Mouse (Mus musculus): ENCODE measurements around the gene Chd1l. TPM values are rescaled to one million over a fixed set of nuclear protein-coding genes. Genes with fewer than 3 reads are reported as not detected.

Chd1l gene
- polyA plus RNA-seq (2015; fragmentation: Nextera tagmentation; extraction: Ambion mirVana), result 15.8 and 16.2 TPM in 2 replicates

DNA sequence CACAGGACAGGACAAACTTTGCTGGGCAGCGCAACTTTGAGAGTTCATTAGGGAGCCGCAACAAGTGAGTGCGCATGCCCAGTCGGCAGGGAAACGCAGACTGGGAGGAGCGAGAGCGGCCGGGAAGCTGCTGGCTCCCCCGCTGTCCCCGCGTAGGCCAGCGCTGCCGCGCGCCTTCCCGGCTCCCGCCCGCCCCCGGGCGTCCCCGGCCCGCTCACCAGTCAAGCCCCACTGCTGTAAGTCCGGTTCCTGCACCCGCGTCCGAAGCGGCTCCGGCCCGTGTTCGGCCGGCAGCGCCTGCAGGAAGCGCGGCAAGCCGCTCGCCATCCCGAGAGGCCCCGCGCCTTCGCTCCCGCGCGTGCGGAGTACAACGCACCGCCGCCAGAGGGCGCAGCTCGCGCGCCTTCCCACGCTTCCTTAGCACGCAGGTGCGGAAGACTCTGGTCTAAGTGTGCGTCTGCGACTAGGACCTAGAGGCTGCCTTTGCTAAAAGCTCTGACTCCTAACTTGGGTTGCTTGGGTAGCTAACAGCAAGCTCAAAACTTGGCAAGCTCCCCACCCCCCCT is at the start of gene Chd1l:
Gene Chd1l, minus strand, starts transcription at position 359 of the 566 bp plus-strand sequence.
- no peaks in the 10 kb centered on the region for H3K9me3 ChIP-seq (replicated peaks; ENCODE audit: control insufficient read depth, low read length)
- peak within 1 kb of the TSS; percentile 76 for H3K4me3 ChIP-seq (replicated peaks; ENCODE audit: low read length)
- no peaks in the 10 kb centered on the region for H3K27me3 ChIP-seq (ENCODE audit: control insufficient read depth, insufficient read depth, low read length)
- H3K4me1 ChIP-seq (ENCODE audit: control insufficient read depth, insufficient read depth, low read length), result peaks cover 3% of the 10 kb centered on the region
- peak; percentile 92 for ATAC-seq (ENCODE audit: insufficient read depth, low FRiP score)
- H3K27ac ChIP-seq (ENCODE audit: low read length), result peak within 1 kb of the TSS; percentile 90
- no peaks in the 10 kb centered on the region for H3K36me3 ChIP-seq (ENCODE audit: control insufficient read depth, insufficient read depth, low read length)
- under 1% methylated on average over 56 of the region's 56 CpGs for WGBS
- peak within 1 kb of the TSS; percentile 69 for H3K4me2 ChIP-seq (ENCODE audit: low read depth, low read length)
- peak within 1 kb of the TSS; percentile 89 for H3K9ac ChIP-seq (ENCODE audit: low read length)

DNA sequence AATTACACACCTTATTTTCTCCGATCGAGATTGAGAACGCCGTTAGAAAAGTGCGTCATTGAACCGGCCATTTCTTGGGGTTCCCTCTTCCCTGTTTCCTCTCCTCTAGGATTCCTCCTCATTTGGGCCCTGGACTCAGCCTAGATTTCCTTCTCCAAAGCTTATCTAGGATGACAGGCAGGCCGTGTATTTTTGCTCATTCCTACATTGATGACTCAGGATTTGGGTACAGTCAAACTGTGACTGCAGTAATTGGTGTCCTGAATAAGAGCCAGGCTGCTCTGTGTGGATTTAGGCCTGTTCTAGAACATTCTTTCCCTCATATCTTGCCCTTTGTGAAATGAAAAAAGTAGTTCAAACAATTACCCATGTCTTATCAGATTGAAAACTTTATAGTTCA is 49.7 kb upstream of the Chd1l start:
- Histone ChIP-seq H3K4me3 (replicated peaks; ENCODE audit: low read length) (peak overlapping the region; percentile 71; the same call in 1 of the 2 replicates), H3K27me3 (ENCODE audit: control insufficient read depth, insufficient read depth, low read length) (no peaks in the 10 kb centered on the region), H3K27ac (ENCODE audit: low read length) (0 out of 2 replicates have a peak overlapping the region, but pooled peaks have one; percentile 10), H3K9ac (ENCODE audit: low read length) (peak overlapping the region; percentile 85), H3K9me3 (replicated peaks; ENCODE audit: control insufficient read depth, low read length) (0 out of 2 replicates have a peak, but pooled peaks cover 2% of the 10 kb centered on the region), H3K4me1 (ENCODE audit: control insufficient read depth, insufficient read depth, low read length) (peaks cover 12% of the 10 kb centered on the region), H3K36me3 (ENCODE audit: control insufficient read depth, insufficient read depth, low read length) (0 out of 2 replicates have a peak, but pooled peaks cover 2% of the 10 kb centered on the region), H3K4me2 (ENCODE audit: low read depth, low read length) (peak overlapping the region; percentile 85; the same call in 1 of the 2 replicates)
- WGBS, result 82% methylated on average over 7 of the region's 7 CpGs
- no peak for ATAC-seq (ENCODE audit: insufficient read depth, low FRiP score)

DNA sequence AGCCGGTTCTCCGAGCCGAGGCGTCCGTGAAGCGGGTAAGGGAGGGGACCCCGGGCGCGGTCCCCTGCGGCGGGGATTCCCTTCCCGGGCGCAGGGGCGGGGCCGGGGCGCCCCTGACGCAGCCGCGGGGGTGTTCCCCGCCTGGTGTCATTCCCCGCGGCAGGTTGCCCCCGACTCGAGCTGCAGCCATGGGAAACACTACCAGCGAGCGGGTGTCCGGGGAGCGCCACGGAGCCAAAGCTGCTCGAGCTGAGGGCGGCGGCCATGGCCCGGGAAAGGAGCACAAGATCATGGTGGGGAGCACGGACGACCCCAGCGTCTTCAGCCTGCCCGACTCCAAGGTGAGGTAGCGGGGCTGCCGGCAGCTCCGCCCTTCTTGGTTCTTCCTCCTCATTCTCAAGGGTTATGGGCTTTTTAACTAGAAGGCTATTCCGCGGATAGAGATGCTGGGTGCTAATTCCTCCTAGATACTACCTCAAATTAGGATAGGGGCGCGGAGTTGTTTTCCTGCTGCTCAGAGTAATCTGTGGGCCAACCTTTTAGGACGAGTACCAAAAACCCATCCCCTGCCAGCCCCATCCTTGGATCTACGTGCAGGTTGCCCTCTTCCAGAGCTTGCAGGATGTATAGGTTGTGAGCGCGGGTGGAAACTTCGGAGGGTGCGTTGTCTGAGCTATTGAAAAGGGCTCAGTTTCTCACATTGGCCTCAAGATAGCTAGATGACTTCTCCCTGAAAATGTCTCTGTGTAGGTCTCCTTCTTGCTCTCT is 48.6 kb upstream of the Chd1l start:
- Histone ChIP-seq H3K4me3 (replicated peaks; ENCODE audit: low read length) (peak overlapping the region; percentile 71), H3K9me3 (replicated peaks; ENCODE audit: control insufficient read depth, low read length) (0 out of 2 replicates have a peak, but pooled peaks cover 2% of the 10 kb centered on the region), H3K27me3 (ENCODE audit: control insufficient read depth, insufficient read depth, low read length) (no peaks in the 10 kb centered on the region), H3K4me2 (ENCODE audit: low read depth, low read length) (peak overlapping the region; percentile 85), H3K9ac (ENCODE audit: low read length) (peak overlapping the region; percentile 85), H3K27ac (ENCODE audit: low read length) (peak overlapping the region; percentile 72), H3K36me3 (ENCODE audit: control insufficient read depth, insufficient read depth, low read length) (no peaks in the 10 kb centered on the region), H3K4me1 (ENCODE audit: control insufficient read depth, insufficient read depth, low read length) (peaks cover 12% of the 10 kb centered on the region)
- ATAC-seq (ENCODE audit: insufficient read depth, low FRiP score), result peak; percentile 83; the same call in 1 of the 2 replicates
- under 1% methylated on average over 49 of the region's 50 CpGs for WGBS

DNA sequence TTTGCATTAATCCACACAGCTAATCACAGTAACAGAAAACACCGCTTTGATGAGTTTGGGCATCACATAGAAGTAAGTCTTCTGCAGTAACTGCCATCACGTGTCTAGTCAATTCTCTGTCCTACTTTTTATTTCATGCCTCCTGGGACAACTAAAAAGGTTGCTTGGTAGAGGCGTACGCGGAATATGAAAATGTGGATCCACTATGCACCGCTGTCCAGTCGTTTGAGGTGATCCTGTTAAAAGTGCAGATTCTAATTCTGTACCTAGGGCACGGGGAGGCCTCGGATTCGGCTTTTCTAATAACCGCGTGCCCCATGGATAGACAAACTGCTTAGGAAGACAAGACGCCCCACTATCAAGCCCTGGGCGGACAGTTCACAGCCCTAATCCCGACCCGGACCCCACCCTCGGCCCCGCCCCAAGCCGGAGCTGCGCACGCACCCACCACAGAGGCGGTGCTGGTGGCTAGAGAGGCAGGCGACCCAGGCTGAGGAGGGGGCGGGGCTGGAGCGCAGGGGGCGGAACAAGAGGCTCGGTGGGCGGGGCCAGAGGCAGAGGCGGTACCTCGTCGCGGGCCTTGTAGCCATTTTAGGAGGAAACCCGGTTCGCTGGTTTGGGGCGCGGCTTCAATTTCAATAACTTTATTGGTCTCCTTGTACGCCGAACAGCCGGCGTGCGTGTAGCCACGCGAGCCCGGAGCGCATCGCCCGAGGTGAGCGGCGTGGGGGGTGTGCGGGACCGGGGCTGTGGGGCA is 47.8 kb upstream of the Chd1l start, which contains the start of gene Prkab2:
Gene Prkab2, plus strand, starts transcription at position 539 of the 757 bp plus-strand sequence.
- H3K4me2 ChIP-seq (ENCODE audit: low read depth, low read length), result peak within 1 kb of the TSS; percentile 85
- peak within 1 kb of the TSS; percentile 72 for H3K27ac ChIP-seq (ENCODE audit: low read length)
- no peaks in the 10 kb centered on the region for H3K27me3 ChIP-seq (ENCODE audit: control insufficient read depth, insufficient read depth, low read length)
- 2% methylated on average over 51 of the region's 51 CpGs for whole genome bisulfite sequencing
- H3K9ac ChIP-seq (ENCODE audit: low read length), result peak within 1 kb of the TSS; percentile 85
- no peaks in the 10 kb centered on the region for H3K36me3 ChIP-seq (ENCODE audit: control insufficient read depth, insufficient read depth, low read length)
- peak; percentile 96 for ATAC-seq (ENCODE audit: insufficient read depth, low FRiP score)
- peaks cover 12% of the 10 kb centered on the region for H3K4me1 ChIP-seq (ENCODE audit: control insufficient read depth, insufficient read depth, low read length)
- 0 out of 2 replicates have a peak, but pooled peaks cover 2% of the 10 kb centered on the region for H3K9me3 ChIP-seq (replicated peaks; ENCODE audit: control insufficient read depth, low read length)
- H3K4me3 ChIP-seq (replicated peaks; ENCODE audit: low read length), result peak within 1 kb of the TSS; percentile 71

DNA sequence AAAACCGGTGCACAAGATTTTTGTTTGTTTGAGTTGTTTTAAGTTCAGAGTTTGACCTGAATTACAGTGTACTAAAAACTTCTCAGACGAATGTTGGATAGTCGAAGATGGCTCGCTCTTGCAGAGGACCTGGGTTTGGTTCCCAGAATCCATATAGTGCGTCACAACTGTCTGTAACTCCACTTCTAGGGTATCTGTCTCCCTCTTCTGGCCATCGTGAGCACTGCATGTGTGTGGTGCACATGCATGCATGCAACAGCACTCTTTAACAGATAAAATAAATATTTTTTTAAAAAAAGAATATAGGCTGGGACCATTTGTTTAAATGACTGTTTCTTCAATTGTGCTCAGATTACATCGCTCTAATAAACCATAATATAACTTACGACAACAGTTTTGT is 44.9 kb upstream of the Chd1l start:
- ATAC-seq (ENCODE audit: insufficient read depth, low FRiP score), result no peak
- H3K27me3 ChIP-seq (ENCODE audit: control insufficient read depth, insufficient read depth, low read length), result no peaks in the 10 kb centered on the region
- no peak overlapping the region for H3K27ac ChIP-seq (ENCODE audit: low read length)
- 84% methylated on average over 8 of the region's 8 CpGs for WGBS
- H3K4me2 ChIP-seq (ENCODE audit: low read depth, low read length), result no peak overlapping the region
- peaks cover 11% of the 10 kb centered on the region for H3K4me1 ChIP-seq (ENCODE audit: control insufficient read depth, insufficient read depth, low read length)
- no peak overlapping the region for H3K4me3 ChIP-seq (replicated peaks; ENCODE audit: low read length)
- H3K9me3 ChIP-seq (replicated peaks; ENCODE audit: control insufficient read depth, low read length), result 0 out of 2 replicates have a peak, but pooled peaks cover 2% of the 10 kb centered on the region
- H3K36me3 ChIP-seq (ENCODE audit: control insufficient read depth, insufficient read depth, low read length), result no peaks in the 10 kb centered on the region
- no peak overlapping the region for H3K9ac ChIP-seq (ENCODE audit: low read length)

DNA sequence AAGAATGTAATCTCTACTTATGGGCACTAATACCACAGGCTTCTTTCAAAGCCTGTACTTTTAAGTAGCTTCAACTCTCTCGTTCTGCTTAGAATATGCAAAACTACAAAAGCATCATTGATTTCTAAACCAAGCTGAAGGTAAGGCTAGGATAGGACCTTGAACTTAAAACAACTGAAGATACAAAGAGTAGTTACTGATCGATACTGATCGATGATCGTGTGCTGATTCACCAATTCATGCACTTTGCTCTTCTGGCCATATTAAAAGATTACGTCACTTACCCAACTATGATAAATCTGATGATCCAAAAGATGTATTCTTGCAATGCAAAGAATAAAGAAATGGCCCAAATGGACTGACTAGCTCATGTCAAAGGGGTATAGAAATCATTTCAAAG is 43.8 kb upstream of the Chd1l start:
- no peaks in the 10 kb centered on the region for H3K36me3 ChIP-seq (ENCODE audit: control insufficient read depth, insufficient read depth, low read length)
- 0 out of 2 replicates have a peak, but pooled peaks cover under 1% of the 10 kb centered on the region for H3K4me1 ChIP-seq (ENCODE audit: control insufficient read depth, insufficient read depth, low read length)
- H3K27me3 ChIP-seq (ENCODE audit: control insufficient read depth, insufficient read depth, low read length), result no peaks in the 10 kb centered on the region
- H3K4me3 ChIP-seq (replicated peaks; ENCODE audit: low read length), result no peak overlapping the region
- H3K27ac ChIP-seq (ENCODE audit: low read length), result no peak overlapping the region
- 91% methylated on average over 5 of the region's 5 CpGs for WGBS
- H3K4me2 ChIP-seq (ENCODE audit: low read depth, low read length), result no peak overlapping the region
- ATAC-seq (ENCODE audit: insufficient read depth, low FRiP score), result no peak
- H3K9me3 ChIP-seq (replicated peaks; ENCODE audit: control insufficient read depth, low read length), result 0 out of 2 replicates have a peak, but pooled peaks cover 2% of the 10 kb centered on the region
- no peak overlapping the region for H3K9ac ChIP-seq (ENCODE audit: low read length)

DNA sequence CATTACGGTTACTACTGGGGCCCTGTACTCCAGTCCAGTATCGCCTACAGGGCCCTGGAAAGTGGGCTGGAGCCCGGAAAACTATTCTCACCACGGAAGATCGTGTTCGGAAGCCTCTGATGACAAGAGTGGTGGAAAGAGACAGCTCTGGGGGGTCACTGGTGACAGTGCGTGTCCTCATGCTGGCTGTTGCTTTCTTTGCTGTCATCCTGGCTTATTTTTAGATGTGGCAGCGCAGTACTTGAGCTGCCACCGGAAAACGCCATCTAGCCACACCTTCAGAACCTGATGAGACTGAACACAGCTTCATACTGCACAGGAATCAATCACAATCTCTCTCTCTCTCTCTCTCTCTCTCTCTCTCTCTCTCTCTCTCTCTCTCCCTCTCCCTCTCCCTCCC is 41.6 kb upstream of the Chd1l start:
- 73% methylated on average over 10 of the region's 10 CpGs for WGBS
- Histone ChIP-seq H3K9ac (ENCODE audit: low read length) (no peak overlapping the region), H3K27me3 (ENCODE audit: control insufficient read depth, insufficient read depth, low read length) (no peaks in the 10 kb centered on the region), H3K9me3 (replicated peaks; ENCODE audit: control insufficient read depth, low read length) (0 out of 2 replicates have a peak, but pooled peaks cover 2% of the 10 kb centered on the region), H3K27ac (ENCODE audit: low read length) (no peak overlapping the region), H3K4me2 (ENCODE audit: low read depth, low read length) (no peak overlapping the region), H3K4me3 (replicated peaks; ENCODE audit: low read length) (no peak overlapping the region), H3K36me3 (ENCODE audit: control insufficient read depth, insufficient read depth, low read length) (no peaks in the 10 kb centered on the region), H3K4me1 (ENCODE audit: control insufficient read depth, insufficient read depth, low read length) (no peaks in the 10 kb centered on the region)
- no peak for ATAC-seq (ENCODE audit: insufficient read depth, low FRiP score)

DNA sequence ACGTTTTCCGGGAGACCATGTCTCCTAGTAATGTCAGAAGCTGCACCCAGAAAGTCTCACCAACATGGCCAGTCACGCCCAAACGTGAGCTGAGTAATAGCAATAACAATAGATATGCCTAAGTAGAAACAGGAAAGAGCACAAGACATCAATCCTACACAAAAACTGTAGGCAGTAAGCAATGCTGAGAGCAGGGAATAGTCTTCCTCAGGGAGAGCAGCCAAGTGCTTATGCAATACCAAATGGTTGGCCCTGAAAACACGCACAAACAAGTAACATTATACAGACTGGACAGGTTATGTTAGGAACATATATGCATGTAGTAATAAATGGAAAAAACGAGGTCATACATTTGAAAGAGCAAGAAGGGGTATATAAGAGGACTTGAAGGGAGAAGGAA is 39.5 kb upstream of the Chd1l start:
- ATAC-seq (ENCODE audit: insufficient read depth, low FRiP score), result no peak
- Histone ChIP-seq H3K9ac (ENCODE audit: low read length) (no peak overlapping the region), H3K27me3 (ENCODE audit: control insufficient read depth, insufficient read depth, low read length) (no peaks in the 10 kb centered on the region), H3K4me1 (ENCODE audit: control insufficient read depth, insufficient read depth, low read length) (no peaks in the 10 kb centered on the region), H3K27ac (ENCODE audit: low read length) (no peak overlapping the region), H3K9me3 (replicated peaks; ENCODE audit: control insufficient read depth, low read length) (no peaks in the 10 kb centered on the region), H3K36me3 (ENCODE audit: control insufficient read depth, insufficient read depth, low read length) (no peaks in the 10 kb centered on the region), H3K4me2 (ENCODE audit: low read depth, low read length) (no peak overlapping the region), H3K4me3 (replicated peaks; ENCODE audit: low read length) (no peak overlapping the region)
- 66% methylated on average over 6 of the region's 6 CpGs for WGBS
